Mouse (Mus musculus) embryonic fibroblast, embryonic 13.5 days (primary cell): ENCODE measurements around the gene Lrch1. TPM values are rescaled to one million over a fixed set of nuclear protein-coding genes. Genes with fewer than 3 reads are reported as not detected.

Experiments used
- H3K27ac ChIP-seq: 2 replicates; pipeline ENCODE4 v1.5.1; 2012; ENCODE audit warnings: low read length, control low read depth, inconsistent platforms; ENCODE audit not compliant: insufficient read depth
- H3K4me1 ChIP-seq: 2 replicates; pipeline ENCODE4 v1.6.1; 2011; ENCODE audit warnings: low read length; ENCODE audit not compliant: control insufficient read depth, insufficient read depth
- H3K4me3 ChIP-seq: 2 replicates; pipeline ENCODE4 v1.5.1; 2011; ENCODE audit warnings: mild to moderate bottlenecking, control low read depth, low read length; ENCODE audit not compliant: insufficient read depth
- CTCF ChIP-seq: IDR thresholded peaks from 2 replicates; pipeline ENCODE4 v1.5.1; 2011; ENCODE audit warnings: mild to moderate bottlenecking, control low read depth, low read length, moderate library complexity, borderline replicate concordance; ENCODE audit not compliant: insufficient read depth
- POLR2A ChIP-seq: IDR thresholded peaks from 2 replicates; pipeline ENCODE4 v1.6.1; 2011; ENCODE audit warnings: low read depth, mild to moderate bottlenecking, control low read depth, low read length, moderate library complexity
- polyA plus RNA-seq: library from polyadenylated mRNA; stranded (reverse); fragments of >200 nt; gene quantifications from 2 replicates; pipeline ENCODE4 v1.2.4, GENCODE M21; 2011; ENCODE audit warnings: low read depth; ENCODE audit not compliant: missing spikeins, insufficient read length

The Lrch1 gene
- polyA plus RNA-seq, 1 experiment, result 13.3 TPM

- H3K27ac ChIP-seq, result 0 out of 2 replicates have a peak overlapping the region, but pooled peaks have one; percentile 8
- peaks cover 16% of the 10 kb centered on the region for H3K4me1 ChIP-seq
- TF ChIP-seq POLR2A, result no peak
- no peak for TF ChIP-seq CTCF
- no peak overlapping the region for H3K4me3 ChIP-seq
Observed at GRCm38 (mm10) chr14:74884024-74884680, 63.5 kb downstream of the Lrch1 start.

- Histone ChIP-seq H3K27ac (peak overlapping the region; percentile 16; the same call in 1 of the 2 replicates), H3K4me3 (no peak overlapping the region), H3K4me1 (peaks cover 16% of the 10 kb centered on the region)
- TF ChIP-seq POLR2A, result no peak
- no peak for TF ChIP-seq CTCF
Observed at GRCm38 (mm10) chr14:74883204-74883603, 64.5 kb downstream of the Lrch1 start.

GRCm38 (mm10) chr14:74882754-74883153 is 64.9 kb downstream of the Lrch1 start:
- no peak for TF ChIP-seq CTCF
- 0 out of 2 replicates have a peak overlapping the region, but pooled peaks have one; percentile 16 for H3K27ac ChIP-seq
- peaks cover 18% of the 10 kb centered on the region for H3K4me1 ChIP-seq
- H3K4me3 ChIP-seq, result no peak overlapping the region

GRCm38 (mm10) chr14:74880868-74881267 is 66.8 kb downstream of the Lrch1 start:
- Histone ChIP-seq H3K27ac (no peak overlapping the region), H3K4me1 (peaks cover 22% of the 10 kb centered on the region), H3K4me3 (no peak overlapping the region)
- TF ChIP-seq CTCF (no peak), POLR2A (no peak)

DNA sequence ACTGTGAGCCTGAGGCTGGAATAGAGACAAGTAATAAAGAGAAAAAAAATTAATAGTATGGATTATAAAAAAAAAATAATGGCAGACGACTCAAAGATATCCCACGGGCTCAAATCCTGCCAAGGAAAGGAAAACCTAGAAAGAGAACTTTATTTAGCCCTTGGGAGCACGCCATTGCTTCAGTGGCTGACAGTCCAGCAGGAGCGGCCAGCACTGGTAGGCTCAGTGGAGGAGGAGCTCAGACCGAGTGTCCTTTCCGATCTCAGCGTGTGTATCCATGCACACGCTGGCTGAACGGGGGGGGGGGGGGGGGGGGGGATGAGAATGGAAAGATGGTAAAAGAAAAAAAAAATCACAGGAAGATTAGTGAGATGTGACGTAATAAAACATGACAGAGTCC is 68.2 kb downstream of the Lrch1 start:
- H3K4me3 ChIP-seq, result no peak overlapping the region
- H3K4me1 ChIP-seq, result peaks cover 22% of the 10 kb centered on the region
- TF ChIP-seq POLR2A (no peak), CTCF (no peak)
- no peak overlapping the region for H3K27ac ChIP-seq

- no peak for TF ChIP-seq POLR2A
- no peak for TF ChIP-seq CTCF
- Histone ChIP-seq H3K4me1 (peaks cover 9% of the 10 kb centered on the region), H3K4me3 (no peak overlapping the region), H3K27ac (no peak overlapping the region)
Observed at GRCm38 (mm10) chr14:74877287-74877686, 70.4 kb downstream of the Lrch1 start.

DNA sequence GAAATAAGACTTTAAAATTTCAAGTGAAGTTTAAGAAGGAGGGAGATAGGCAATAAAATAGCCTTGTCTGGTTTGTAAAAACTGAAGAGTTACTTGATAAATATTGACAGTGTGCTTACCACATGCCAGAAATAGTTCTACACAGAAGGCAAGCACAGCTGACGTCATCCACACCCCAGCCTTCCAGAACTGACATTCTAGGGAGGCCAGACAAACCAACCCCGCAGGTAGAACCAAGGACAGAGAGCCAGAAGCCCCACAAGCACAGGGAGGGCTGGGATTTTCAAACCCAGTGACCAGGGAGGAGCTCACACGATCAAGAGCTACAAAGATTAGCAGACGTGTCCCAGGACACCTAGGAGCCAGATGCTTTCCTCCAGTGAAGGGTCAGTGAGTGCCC is 76.5 kb downstream of the Lrch1 start:
- H3K27ac ChIP-seq, result no peak overlapping the region
- no peak overlapping the region for H3K4me3 ChIP-seq
- TF ChIP-seq CTCF, result no peak
- no peak for TF ChIP-seq POLR2A
- H3K4me1 ChIP-seq, result peaks cover 2% of the 10 kb centered on the region; the same call in 1 of the 2 replicates

- TF ChIP-seq POLR2A (no peak), CTCF (no peak)
- Histone ChIP-seq H3K27ac (no peak overlapping the region), H3K4me3 (no peak overlapping the region), H3K4me1 (peaks cover 9% of the 10 kb centered on the region)
Observed at GRCm38 (mm10) chr14:74868902-74869230, 78.8 kb downstream of the Lrch1 start.

DNA sequence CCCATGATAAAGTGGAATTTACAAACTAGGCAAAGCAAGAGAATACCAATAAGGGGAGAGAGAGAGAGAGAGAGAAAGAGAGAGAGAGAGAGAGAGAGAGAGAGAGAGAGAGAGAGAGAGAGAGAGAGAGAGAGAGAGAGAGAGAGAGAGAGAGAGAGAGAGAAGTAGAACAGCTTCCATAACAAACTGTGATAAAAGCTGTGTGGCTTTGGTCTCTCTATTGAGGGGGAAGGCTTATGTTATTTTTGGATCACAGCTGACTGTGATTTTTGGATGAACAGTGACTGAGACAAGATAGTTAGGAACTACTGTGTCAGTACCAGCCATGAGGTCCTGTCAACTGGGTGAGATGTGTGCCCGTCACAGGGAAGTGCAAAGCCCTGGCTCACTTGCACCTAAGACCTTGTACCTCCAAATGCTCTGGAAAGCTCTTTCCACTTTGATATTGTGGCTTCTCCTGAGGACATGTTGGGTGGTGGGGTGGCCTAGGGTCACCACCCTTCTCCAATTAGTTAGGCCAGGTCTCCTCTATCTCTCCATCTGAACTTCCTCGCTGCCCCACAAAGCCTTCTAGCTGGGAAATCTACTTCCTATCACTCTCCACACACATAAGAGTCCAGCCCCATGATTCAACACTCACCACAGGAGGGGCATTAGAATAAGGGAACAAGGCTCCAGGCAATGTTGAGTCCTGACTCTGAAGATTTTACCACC is 79.3 kb downstream of the Lrch1 start:
- no peak for TF ChIP-seq POLR2A
- no peak for TF ChIP-seq CTCF
- peaks cover 9% of the 10 kb centered on the region for H3K4me1 ChIP-seq
- H3K4me3 ChIP-seq, result no peak overlapping the region
- no peak overlapping the region for H3K27ac ChIP-seq
